Mouse (Mus musculus) forebrain, embryonic 11.5 days (tissue): ENCODE measurements at regions not wholly inside any gene's neighbourhood (a gene's known extent, or its start where the extent isn't known, plus 50 kb on each side); places are given as distances from the start of the nearest gene placed in this dataset.

ENCODE experiments used
- ATAC-seq: fragments of 200-750 bp; cut with Nextera tagmentation; replicated peaks from 2 replicates; pipeline ENCODE4 v1.8.0; 2017; ENCODE audit warnings: moderate TSS enrichment; ENCODE audit not compliant: low FRiP score
- DNase-seq: peaks from one replicate; pipeline ENCODE4 v3.0.0-alpha.2; 2017; ENCODE audit warnings: low spot score
- H3K27ac ChIP-seq: fragments of 300-500 bp; sonication (generic); 2 replicates; pipeline ENCODE4 v1.5.1; 2014; ENCODE audit warnings: low read depth, low read length
- H3K27me3 ChIP-seq: fragments of 300-500 bp; sonication (generic); 2 replicates; pipeline ENCODE4 v1.6.1; 2014; ENCODE audit warnings: mild to moderate bottlenecking, low read length, mixed read lengths; ENCODE audit not compliant: control insufficient read depth, insufficient read depth
- H3K36me3 ChIP-seq: fragments of 300-500 bp; sonication (generic); 2 replicates; pipeline ENCODE4 v1.6.1; 2014; ENCODE audit warnings: mild to moderate bottlenecking, low read length, moderate library complexity, mixed read lengths; ENCODE audit not compliant: control insufficient read depth, insufficient read depth
- H3K4me1 ChIP-seq: fragments of 300-500 bp; sonication (generic); replicated peaks from 2 replicates; pipeline ENCODE4 v1.6.1; 2014; ENCODE audit warnings: low read length, mixed read lengths; ENCODE audit not compliant: control insufficient read depth, insufficient read depth
- H3K4me2 ChIP-seq: fragments of 300-500 bp; sonication (generic); 2 replicates; pipeline ENCODE4 v1.6.1; 2014; ENCODE audit warnings: low read depth, mild to moderate bottlenecking, low read length, moderate library complexity, mixed read lengths; ENCODE audit not compliant: severe bottlenecking
- H3K4me3 ChIP-seq: fragments of 300-500 bp; sonication (generic); 2 replicates; pipeline ENCODE4 v1.5.1; 2014; ENCODE audit warnings: low read depth, low read length
- H3K9ac ChIP-seq: fragments of 300-500 bp; sonication (generic); 2 replicates; pipeline ENCODE4 v1.6.1; 2014; ENCODE audit warnings: low read length
- H3K9me3 ChIP-seq: fragments of 300-500 bp; sonication (generic); 2 replicates; pipeline ENCODE4 v1.6.1; 2016; ENCODE audit warnings: low read length, mixed read lengths; ENCODE audit not compliant: control insufficient read depth
- WGBS: fragments of 180-500 bp; shearing (Covaris S2); extraction: QIAGEN DNeasy Blood & Tissue Kit; methylation state at CpG from one replicate; pipeline ENCODE4 v1.1.7; 2014; 5-methylcytosine and 5-hydroxymethylcytosine counted together

GRCm38 (mm10) chr6:49985127-49985526 is 124.9 kb upstream of the Mpp6 start:
- Histone ChIP-seq H3K9me3 (no peaks in the 10 kb centered on the region), H3K4me2 (no peak overlapping the region), H3K4me3 (no peak overlapping the region), H3K27me3 (no peaks in the 10 kb centered on the region), H3K4me1 (peaks cover 2% of the 10 kb centered on the region; the same call in 1 of the 2 replicates), H3K27ac (no peak overlapping the region), H3K36me3 (no peaks in the 10 kb centered on the region), H3K9ac (no peak overlapping the region)
- DNase-seq (peak; percentile 76), ATAC-seq (no peak)
- WGBS: 52% methylated on average over 6 of the region's 6 CpGs

DNA sequence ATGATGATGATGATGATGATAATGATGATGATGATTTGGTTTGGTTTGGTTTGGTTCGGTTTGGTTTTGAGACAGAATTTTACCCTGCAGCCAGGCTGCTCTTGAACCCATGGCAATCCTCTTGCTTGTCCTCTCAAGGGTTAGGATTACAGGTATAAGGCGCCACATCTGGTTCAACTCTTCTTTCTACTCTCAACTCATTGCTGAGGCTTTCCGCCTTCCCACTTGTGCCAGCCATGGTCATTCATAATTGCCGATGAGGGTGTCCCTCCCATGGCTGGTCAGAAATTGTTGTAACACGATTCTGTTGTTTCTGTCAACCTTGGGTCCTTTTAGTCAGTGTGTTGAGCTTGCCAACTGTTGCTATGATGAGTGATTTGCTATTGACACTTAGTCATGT is 122.9 kb upstream of the Mpp6 start:
- Histone ChIP-seq H3K27ac (no peak overlapping the region), H3K9ac (no peak overlapping the region), H3K4me3 (no peak overlapping the region), H3K4me2 (no peak overlapping the region), H3K36me3 (no peaks in the 10 kb centered on the region), H3K27me3 (no peaks in the 10 kb centered on the region), H3K9me3 (no peaks in the 10 kb centered on the region), H3K4me1 (peaks cover 2% of the 10 kb centered on the region; the same call in 1 of the 2 replicates)
- ATAC-seq (no peak), DNase-seq (no peak)
- WGBS: 94% methylated on average over 5 of the region's 5 CpGs

DNA sequence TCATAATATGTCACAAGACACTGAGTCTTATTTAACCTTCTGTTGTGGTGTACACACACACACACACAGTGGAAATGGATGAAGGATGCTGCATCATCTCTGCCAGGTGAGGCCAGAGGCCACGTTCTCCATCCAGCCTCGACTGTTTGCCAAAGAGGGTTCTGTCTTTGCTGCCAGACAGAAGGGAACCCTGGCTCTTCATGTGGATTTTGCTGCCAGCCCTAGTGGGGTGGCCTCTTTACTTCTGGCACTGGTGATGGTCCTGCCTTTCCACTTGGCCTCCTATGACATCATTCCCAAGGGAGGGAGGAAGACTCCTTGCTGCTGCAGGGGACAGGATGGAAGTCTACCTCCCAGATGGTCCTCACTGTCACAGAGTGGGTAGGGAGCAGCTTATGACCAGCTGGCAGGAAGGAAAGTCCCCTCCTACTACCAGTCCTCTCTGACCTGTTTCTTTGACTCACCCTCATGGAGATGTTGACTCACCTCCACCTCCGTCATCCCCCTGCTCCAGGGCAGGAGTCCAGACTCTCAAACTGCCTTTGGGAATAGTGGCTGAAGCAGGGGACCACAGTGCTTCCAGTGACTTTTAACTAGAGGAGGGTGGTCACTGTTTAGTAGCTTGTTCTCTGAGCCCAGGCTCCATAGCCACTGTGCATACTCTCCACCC is 122.4 kb upstream of the Mpp6 start:
- Histone ChIP-seq H3K27ac (no peak overlapping the region), H3K36me3 (no peaks in the 10 kb centered on the region), H3K27me3 (no peaks in the 10 kb centered on the region), H3K9me3 (no peaks in the 10 kb centered on the region), H3K4me1 (peaks cover 2% of the 10 kb centered on the region; the same call in 1 of the 2 replicates), H3K4me3 (no peak overlapping the region), H3K4me2 (no peak overlapping the region), H3K9ac (no peak overlapping the region)
- WGBS: 92% methylated on average over 3 of the region's 3 CpGs
- DNase-seq: no peak
- ATAC-seq: no peak

DNA sequence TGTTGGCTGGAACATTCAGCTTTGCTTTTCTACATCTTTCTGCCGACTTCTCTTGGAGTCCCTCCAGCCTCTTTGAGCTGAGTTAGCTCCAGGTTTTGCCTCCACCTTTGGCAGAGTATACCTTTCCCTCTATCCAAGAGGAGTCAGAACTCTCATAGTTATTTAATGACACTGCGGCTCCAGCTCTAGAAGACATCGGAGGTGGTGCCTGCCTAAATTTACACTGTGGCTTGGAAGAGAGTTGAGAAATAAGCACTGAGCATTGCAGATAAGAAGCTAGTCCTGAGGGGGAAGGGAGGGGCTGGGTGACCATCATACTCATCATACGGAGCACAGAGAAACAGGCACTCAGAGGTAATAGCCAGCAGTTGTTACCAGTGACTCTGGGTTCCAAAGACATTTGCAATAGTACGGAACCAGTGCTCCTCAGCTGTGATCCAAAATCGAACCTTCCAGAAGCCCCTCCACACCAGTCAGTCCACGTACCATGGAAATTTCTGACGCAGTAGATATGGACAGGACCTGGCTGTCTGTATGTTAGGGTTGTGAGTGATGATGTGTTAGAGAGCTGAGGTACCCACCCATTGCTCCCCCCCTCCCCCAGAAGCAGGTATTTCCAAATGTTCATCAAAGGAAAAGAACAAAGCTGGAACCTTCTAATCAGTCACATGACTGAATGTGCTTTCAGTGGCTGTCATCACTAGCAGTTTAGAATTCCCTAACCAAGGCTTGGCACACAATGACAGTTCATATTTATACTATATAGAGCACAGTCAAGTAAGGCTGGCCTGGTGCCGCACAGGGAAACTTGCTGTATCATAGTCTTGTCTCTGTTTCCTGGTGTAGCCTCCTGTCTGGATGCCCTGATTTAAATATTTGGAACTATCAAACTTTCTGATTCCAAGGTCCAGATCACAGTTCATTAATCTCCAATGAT is 120.2 kb upstream of the Mpp6 start:
- WGBS: 91% methylated on average over 9 of the region's 9 CpGs

DNA sequence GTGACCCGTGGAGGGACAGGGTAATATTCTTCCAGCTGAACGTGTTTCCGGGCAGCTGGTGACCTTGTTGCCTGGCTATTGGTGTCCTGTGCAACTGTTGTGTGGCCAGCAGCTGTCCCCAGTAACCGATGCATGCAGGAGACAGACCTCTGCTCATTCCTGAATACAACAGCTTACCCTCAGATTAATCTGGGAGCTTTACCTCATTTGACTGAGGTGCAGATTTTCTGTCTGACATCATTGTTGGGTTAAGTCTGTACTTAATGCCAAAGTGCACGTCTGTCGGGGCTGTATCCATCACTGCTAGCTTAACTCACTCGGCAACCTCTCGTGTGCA is 119.6 kb upstream of the Mpp6 start:
- DNase-seq (no peak), ATAC-seq (no peak)
- H3K4me3 ChIP-seq: no peak overlapping the region
- no peak overlapping the region for H3K27ac ChIP-seq
- no peaks in the 10 kb centered on the region for H3K9me3 ChIP-seq
- no peak overlapping the region for H3K9ac ChIP-seq
- H3K4me1 ChIP-seq: no peaks in the 10 kb centered on the region; the same call in 1 of the 2 replicates
- no peak overlapping the region for H3K4me2 ChIP-seq
- H3K36me3 ChIP-seq: no peaks in the 10 kb centered on the region
- H3K27me3 ChIP-seq: no peaks in the 10 kb centered on the region
- 70% methylated on average over 8 of the region's 8 CpGs for WGBS

More for the DNA sequence above, 120.2 kb upstream of the Mpp6 start:
- H3K9me3 ChIP-seq: no peaks in the 10 kb centered on the region
- no peak overlapping the region for H3K4me3 ChIP-seq
- no peak overlapping the region for H3K4me2 ChIP-seq
- H3K27ac ChIP-seq: no peak overlapping the region
- no peak overlapping the region for H3K9ac ChIP-seq
- DNase-seq: no peak
- peaks cover 2% of the 10 kb centered on the region; the same call in 1 of the 2 replicates for H3K4me1 ChIP-seq
- no peak for ATAC-seq
- H3K27me3 ChIP-seq: no peaks in the 10 kb centered on the region
- no peaks in the 10 kb centered on the region for H3K36me3 ChIP-seq

- no peak overlapping the region for H3K4me2 ChIP-seq
- no peaks in the 10 kb centered on the region for H3K36me3 ChIP-seq
- ATAC-seq: no peak
- DNase-seq: no peak
- no peaks in the 10 kb centered on the region for H3K9me3 ChIP-seq
- 92% methylated on average over 11 of the region's 11 CpGs for WGBS
- H3K27ac ChIP-seq: no peak overlapping the region
- H3K4me3 ChIP-seq: no peak overlapping the region
- no peaks in the 10 kb centered on the region for H3K27me3 ChIP-seq
- no peaks in the 10 kb centered on the region for H3K4me1 ChIP-seq
- no peak overlapping the region for H3K9ac ChIP-seq
These were observed 110.7 kb upstream of the Mpp6 start for GRCm38 (mm10) chr6:49999365-49999764.

DNA sequence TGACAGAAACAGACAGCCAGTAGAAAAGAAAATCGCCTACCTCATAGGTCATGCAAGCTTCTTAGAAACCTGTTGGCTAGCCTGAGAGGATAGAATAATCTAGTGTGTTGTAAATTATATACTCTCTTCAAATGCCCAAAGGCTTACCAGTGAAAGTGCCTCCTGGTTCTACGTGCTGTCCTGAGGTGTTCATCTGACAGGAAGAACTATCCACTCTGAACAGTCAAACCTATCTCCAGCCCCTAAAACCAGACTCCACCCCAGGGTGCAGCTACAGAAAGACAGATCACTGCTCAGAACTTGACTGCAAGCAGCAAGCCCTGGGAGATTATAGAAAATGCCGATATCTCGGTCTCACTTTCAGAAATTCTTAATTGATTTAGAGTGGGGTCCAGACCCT is 102.0 kb upstream of the Mpp6 start:
- WGBS: 86% methylated on average over 4 of the region's 4 CpGs

GRCm38 (mm10) chr6:50008869-50009268 is 101.2 kb upstream of the Mpp6 start:
- Histone ChIP-seq H3K36me3 (no peaks in the 10 kb centered on the region), H3K27me3 (no peaks in the 10 kb centered on the region), H3K27ac (no peak overlapping the region), H3K9ac (no peak overlapping the region), H3K4me2 (no peak overlapping the region), H3K4me3 (no peak overlapping the region), H3K9me3 (no peaks in the 10 kb centered on the region), H3K4me1 (no peaks in the 10 kb centered on the region)
- 68% methylated on average over 3 of the region's 3 CpGs for WGBS
- DNase-seq (no peak), ATAC-seq (no peak)

More for the DNA sequence above, 102.0 kb upstream of the Mpp6 start:
- DNase-seq: no peak
- Histone ChIP-seq H3K9ac (no peak overlapping the region), H3K4me2 (no peak overlapping the region), H3K9me3 (no peaks in the 10 kb centered on the region), H3K36me3 (no peaks in the 10 kb centered on the region), H3K4me1 (no peaks in the 10 kb centered on the region), H3K27me3 (no peaks in the 10 kb centered on the region), H3K4me3 (no peak overlapping the region), H3K27ac (no peak overlapping the region)
- ATAC-seq: no peak
